Mouse (Mus musculus): ENCODE measurements around the gene Gtsf2.

DNA sequence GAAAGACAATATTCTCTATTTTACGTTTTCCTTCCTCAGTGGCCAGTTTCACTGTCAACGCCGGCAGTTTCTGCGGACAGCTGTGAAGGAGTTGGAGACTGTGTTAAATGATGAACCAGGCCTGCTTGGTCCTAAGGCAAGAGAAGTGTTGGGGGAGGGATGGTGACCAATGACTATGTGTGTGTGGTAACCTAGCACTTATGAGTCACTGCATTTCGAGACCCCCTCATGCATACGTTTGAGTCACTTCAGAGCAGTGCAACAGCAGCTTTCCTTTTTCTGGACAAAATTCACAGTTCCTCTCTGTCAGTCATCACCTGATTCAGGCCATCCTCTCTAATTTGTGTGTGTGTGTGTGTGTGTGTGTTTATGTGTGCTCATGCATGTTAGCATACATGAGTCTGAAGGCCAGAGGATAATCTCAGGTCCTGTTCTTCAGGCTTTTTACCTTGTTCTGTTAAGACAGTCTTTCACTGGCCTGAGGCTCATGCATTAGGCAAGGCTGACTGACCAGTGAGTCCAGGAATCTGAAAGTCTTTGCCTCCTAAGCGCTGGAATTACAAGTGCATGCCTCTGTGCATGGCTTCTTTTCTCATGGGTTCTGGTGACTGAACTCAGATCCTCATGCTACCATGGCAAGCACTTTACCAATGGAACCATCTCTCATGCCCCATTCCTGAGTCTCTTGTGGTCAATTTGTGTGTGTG lies 23.4 kb upstream of the Gtsf2 start:
- TF ChIP-seq CTCF (IDR thresholded peaks at IDR 0.05; ENCODE audit: low read depth) (no peak), EP300 (IDR thresholded peaks at IDR 0.05; ENCODE audit: low read depth) (no peak)
